Mouse (Mus musculus) ES-Bruce4 (cell line): ENCODE results near the gene Foxc1.

Source experiments
- CTCF ChIP-seq: IDR thresholded peaks from one replicate; pipeline ENCODE4 v1.8.1; 2011; ENCODE audit warnings: low read depth, low read length
- POLR2A ChIP-seq: IDR thresholded peaks from one replicate; pipeline ENCODE4 v1.8.1; 2011; ENCODE audit warnings: low read length; ENCODE audit not compliant: insufficient read depth

DNA sequence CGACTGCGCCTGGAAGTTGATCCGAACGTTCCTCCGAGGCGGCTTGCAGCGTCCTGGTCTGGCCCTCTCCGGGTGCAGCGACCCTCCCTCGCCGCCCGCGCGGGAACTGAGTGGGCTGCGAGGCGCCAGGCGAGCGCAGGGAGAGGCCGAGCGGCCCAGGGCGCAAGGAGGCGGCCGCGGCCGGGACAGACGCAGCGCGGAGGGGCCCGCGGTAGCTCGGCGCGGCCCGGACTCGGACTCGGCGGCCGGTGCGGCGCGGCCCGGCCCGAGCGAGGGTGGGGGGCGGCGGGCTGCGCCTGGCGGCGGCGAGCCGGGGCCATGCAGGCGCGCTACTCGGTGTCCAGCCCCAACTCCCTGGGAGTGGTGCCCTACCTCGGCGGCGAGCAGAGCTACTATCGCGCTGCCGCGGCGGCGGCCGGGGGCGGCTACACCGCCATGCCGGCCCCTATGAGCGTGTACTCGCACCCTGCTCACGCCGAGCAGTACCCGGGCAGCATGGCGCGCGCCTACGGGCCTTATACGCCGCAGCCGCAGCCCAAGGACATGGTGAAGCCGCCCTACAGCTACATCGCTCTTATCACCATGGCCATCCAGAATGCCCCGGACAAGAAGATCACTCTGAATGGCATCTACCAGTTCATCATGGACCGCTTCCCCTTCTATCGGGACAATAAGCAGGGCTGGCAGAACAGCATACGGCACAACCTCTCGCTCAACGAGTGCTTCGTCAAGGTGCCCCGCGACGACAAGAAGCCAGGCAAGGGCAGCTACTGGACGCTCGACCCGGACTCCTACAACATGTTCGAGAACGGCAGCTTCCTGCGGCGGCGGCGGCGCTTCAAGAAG lies 680 bp downstream of the Foxc1 start:
- TF ChIP-seq POLR2A = no peak
- no peak for TF ChIP-seq CTCF
